Mouse (Mus musculus): ENCODE results near the gene Smim17. TPM values are rescaled to one million over a fixed set of nuclear protein-coding genes. Genes with fewer than 3 reads are reported as not detected.
"Not testable (repeated sequence)": the region's sequence is repeated elsewhere in the genome, so short reads cannot be mapped to it uniquely, and the experiment has no call there.

The Smim17 gene
- polyA plus RNA-seq, 1 experiment from 2014 or later, result 0.14 TPM

- H3K36me3 ChIP-seq (ENCODE audit: control insufficient read depth, insufficient read depth), result no peaks in the 10 kb centered on the region
- H3K9ac ChIP-seq (ENCODE audit: low read depth, low read length), result peak overlapping the region; percentile 50
- no peaks in the 10 kb centered on the region for H3K27me3 ChIP-seq (replicated peaks; ENCODE audit: control insufficient read depth, insufficient read depth, low read length)
- no peaks in the 10 kb centered on the region for H3K4me1 ChIP-seq (replicated peaks; ENCODE audit: control insufficient read depth, insufficient read depth, low read length)
- H3K4me2 ChIP-seq (replicated peaks; ENCODE audit: low read depth), result peak overlapping the region; percentile 74
- WGBS, result 2% methylated on average over 38 of the region's 38 CpGs
- peak; percentile 95 for ATAC-seq
- no peak for TF ChIP-seq CTCF (IDR thresholded peaks at IDR 0.05; ENCODE audit: low read depth)
- no peak overlapping the region for H3K27ac ChIP-seq (ENCODE audit: low read depth, low read length)
- no peaks in the 10 kb centered on the region for H3K9me3 ChIP-seq (ENCODE audit: control insufficient read depth)
- peak overlapping the region; percentile 50 for H3K4me3 ChIP-seq (ENCODE audit: low read depth, low read length)
Measured at GRCm38 (mm10) chr7:6362268-6363046, 36.1 kb upstream of the Smim17 start.

DNA sequence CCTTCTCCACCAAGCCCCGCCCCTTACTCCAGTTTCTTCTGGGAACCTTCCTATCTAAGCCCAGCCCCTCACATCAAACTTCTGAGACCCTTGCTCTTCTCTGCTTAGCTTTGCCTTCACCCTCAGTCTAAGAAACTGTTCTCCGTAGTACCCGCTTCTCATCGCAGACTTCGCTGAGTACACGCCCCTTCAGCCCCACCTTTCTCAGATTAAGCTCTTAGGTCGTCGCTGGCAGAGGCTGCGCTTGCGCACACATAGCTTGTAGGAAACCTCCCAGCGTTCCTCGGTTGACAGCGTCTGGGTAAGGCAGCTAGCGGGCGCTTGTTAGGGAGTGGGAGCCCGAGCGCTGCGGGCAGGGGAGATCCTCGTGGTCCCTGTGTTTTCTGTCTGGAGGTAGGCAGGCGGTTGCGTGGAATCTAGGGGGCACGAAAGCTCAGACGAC is 35.4 kb upstream of the Smim17 start, which contains the start of gene Zfp78:
TSS of gene Zfp78 (plus strand) at position 234 of the 442 bp plus-strand sequence.
- peak; percentile 82 for ATAC-seq
- TF ChIP-seq CTCF (IDR thresholded peaks at IDR 0.05; ENCODE audit: low read depth), result peak; percentile 57
- WGBS, result under 1% methylated on average over 23 of the region's 23 CpGs
- Histone ChIP-seq H3K4me1 (replicated peaks; ENCODE audit: control insufficient read depth, insufficient read depth, low read length) (no peaks in the 10 kb centered on the region), H3K27me3 (replicated peaks; ENCODE audit: control insufficient read depth, insufficient read depth, low read length) (no peaks in the 10 kb centered on the region), H3K4me3 (ENCODE audit: low read depth, low read length) (peak within 1 kb of the TSS; percentile 50), H3K9me3 (ENCODE audit: control insufficient read depth) (no peaks in the 10 kb centered on the region), H3K4me2 (replicated peaks; ENCODE audit: low read depth) (peak within 1 kb of the TSS; percentile 74), H3K9ac (ENCODE audit: low read depth, low read length) (peak within 1 kb of the TSS; percentile 50), H3K27ac (ENCODE audit: low read depth, low read length) (peak within 1 kb of the TSS; percentile 76), H3K36me3 (ENCODE audit: control insufficient read depth, insufficient read depth) (no peaks in the 10 kb centered on the region)

DNA sequence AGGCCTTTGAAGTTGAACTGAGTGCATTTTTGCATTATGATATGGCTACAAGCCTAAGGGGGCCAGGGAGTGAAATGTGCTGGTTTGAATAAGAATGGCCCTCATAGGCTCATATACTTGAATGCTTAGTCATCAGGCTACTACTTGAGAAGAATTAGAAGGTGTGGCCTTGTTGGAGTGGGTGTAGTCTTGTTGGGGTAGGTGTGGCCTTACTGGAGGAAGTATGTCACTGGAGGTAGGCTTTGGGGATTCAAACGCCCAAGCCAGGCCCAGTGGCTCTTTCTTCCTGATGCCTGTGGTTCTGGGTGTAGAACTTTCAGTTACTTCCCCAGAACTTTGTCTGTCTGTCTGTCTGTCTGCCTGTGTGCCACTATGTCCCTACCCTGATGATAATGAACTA is 33.8 kb upstream of the Smim17 start:
- no peak for ATAC-seq
- no peak for TF ChIP-seq CTCF (IDR thresholded peaks at IDR 0.05; ENCODE audit: low read depth)
- H3K9ac ChIP-seq (ENCODE audit: low read depth, low read length), result no peak overlapping the region
- 56% methylated on average over 1 of the region's 1 CpGs for whole genome bisulfite sequencing
- no peaks in the 10 kb centered on the region for H3K4me1 ChIP-seq (replicated peaks; ENCODE audit: control insufficient read depth, insufficient read depth, low read length)
- no peak overlapping the region for H3K4me3 ChIP-seq (ENCODE audit: low read depth, low read length)
- H3K36me3 ChIP-seq (ENCODE audit: control insufficient read depth, insufficient read depth), result no peaks in the 10 kb centered on the region
- no peak overlapping the region for H3K4me2 ChIP-seq (replicated peaks; ENCODE audit: low read depth)
- H3K9me3 ChIP-seq (ENCODE audit: control insufficient read depth), result no peaks in the 10 kb centered on the region
- no peak overlapping the region for H3K27ac ChIP-seq (ENCODE audit: low read depth, low read length)
- H3K27me3 ChIP-seq (replicated peaks; ENCODE audit: control insufficient read depth, insufficient read depth, low read length), result no peaks in the 10 kb centered on the region

DNA sequence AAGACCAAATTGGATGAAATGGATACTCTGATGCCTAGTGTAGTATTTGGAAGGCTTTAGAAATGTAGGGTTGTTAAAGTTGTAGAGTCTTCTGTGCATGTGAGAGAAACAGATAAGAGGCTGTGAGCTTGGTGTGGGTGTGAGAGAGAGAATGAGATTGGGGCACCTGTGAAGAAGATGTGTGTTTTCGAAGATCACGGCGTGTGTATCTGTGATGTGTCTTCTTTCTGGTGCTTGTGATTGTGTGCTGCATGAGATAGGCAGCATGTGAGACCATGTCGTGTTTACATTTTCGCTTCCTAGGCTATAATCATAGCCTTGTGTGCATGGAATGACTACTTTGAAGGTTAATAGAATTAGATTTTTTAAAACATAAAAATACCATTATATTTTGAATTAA is 31.3 kb upstream of the Smim17 start:
- ATAC-seq, result no peak
- Histone ChIP-seq H3K4me2 (replicated peaks; ENCODE audit: low read depth) (no peak overlapping the region), H3K27ac (ENCODE audit: low read depth, low read length) (no peak overlapping the region), H3K9ac (ENCODE audit: low read depth, low read length) (no peak overlapping the region), H3K9me3 (ENCODE audit: control insufficient read depth) (no peaks in the 10 kb centered on the region), H3K27me3 (replicated peaks; ENCODE audit: control insufficient read depth, insufficient read depth, low read length) (no peaks in the 10 kb centered on the region), H3K4me3 (ENCODE audit: low read depth, low read length) (no peak overlapping the region), H3K4me1 (replicated peaks; ENCODE audit: control insufficient read depth, insufficient read depth, low read length) (no peaks in the 10 kb centered on the region), H3K36me3 (ENCODE audit: control insufficient read depth, insufficient read depth) (no peaks in the 10 kb centered on the region)
- TF ChIP-seq CTCF (IDR thresholded peaks at IDR 0.05; ENCODE audit: low read depth), result no peak
- WGBS, result 90% methylated on average over 5 of the region's 5 CpGs

DNA sequence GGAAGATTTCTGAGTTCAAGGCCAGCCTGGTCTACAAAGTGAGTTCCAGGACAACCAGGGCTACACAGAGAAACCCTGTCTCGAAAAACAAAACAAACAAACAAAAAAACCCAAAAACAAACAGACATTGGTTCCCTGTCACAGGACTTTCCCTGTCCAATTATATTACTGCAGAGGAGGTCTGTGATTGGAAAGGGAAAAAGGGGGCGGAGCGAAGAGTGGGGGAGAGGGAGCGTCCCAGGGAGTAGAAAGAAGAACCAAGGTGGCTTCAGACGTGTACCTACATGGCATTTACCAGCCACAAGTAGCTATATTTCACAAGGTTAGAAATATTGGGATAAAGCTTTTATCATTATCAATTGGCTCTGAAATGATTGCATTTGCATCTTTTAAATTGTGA is 30.4 kb upstream of the Smim17 start:
- H3K36me3 ChIP-seq (ENCODE audit: control insufficient read depth, insufficient read depth); H3K9ac ChIP-seq (ENCODE audit: low read depth, low read length); H3K9me3 ChIP-seq (ENCODE audit: control insufficient read depth); H3K27ac ChIP-seq (ENCODE audit: low read depth, low read length); H3K4me3 ChIP-seq (ENCODE audit: low read depth, low read length); H3K27me3 ChIP-seq (replicated peaks; ENCODE audit: control insufficient read depth, insufficient read depth, low read length); ATAC-seq; H3K4me2 ChIP-seq (replicated peaks; ENCODE audit: low read depth); H3K4me1 ChIP-seq (replicated peaks; ENCODE audit: control insufficient read depth, insufficient read depth, low read length): not testable (repeated sequence)
- WGBS, result 83% methylated on average over 5 of the region's 5 CpGs

- TF ChIP-seq CTCF (IDR thresholded peaks at IDR 0.05; ENCODE audit: low read depth), result no peak
- Histone ChIP-seq H3K9me3 (ENCODE audit: control insufficient read depth) (no peaks in the 10 kb centered on the region), H3K4me3 (ENCODE audit: low read depth, low read length) (no peak overlapping the region), H3K9ac (ENCODE audit: low read depth, low read length) (no peak overlapping the region), H3K36me3 (ENCODE audit: control insufficient read depth, insufficient read depth) (no peaks in the 10 kb centered on the region), H3K27me3 (replicated peaks; ENCODE audit: control insufficient read depth, insufficient read depth, low read length) (no peaks in the 10 kb centered on the region), H3K4me1 (replicated peaks; ENCODE audit: control insufficient read depth, insufficient read depth, low read length) (no peaks in the 10 kb centered on the region), H3K4me2 (replicated peaks; ENCODE audit: low read depth) (no peak overlapping the region), H3K27ac (ENCODE audit: low read depth, low read length) (no peak overlapping the region)
- 82% methylated on average over 3 of the region's 3 CpGs for WGBS
- no peak for ATAC-seq
Measured at GRCm38 (mm10) chr7:6369460-6369859, 29.1 kb upstream of the Smim17 start.

Measured in intestine, postnatal 0 days (tissue).